ENCODE assay signal across 11 mouse cellular contexts in genomic region chr16:77237272-77237603, GRCm38 (mm10).
A peak's percentile ranks its signal among the peaks of the same experiment; 100 is the strongest.
DNase-seq lines count a peak whose midpoint lies in the region; ATAC-seq and TF ChIP-seq lines count a peak whose summit lies in the region.
"Had no signal": no experiment of that assay in that cellular context is flagged by ENCODE, and none has a peak within 500 bp of the region (broad histone marks: within the 10 kb centered on the region; RNA-seq: fewer than 3 reads in every experiment).

No protein-coding gene starts in this region.

- H3K27me3 ChIP-seq in forebrain, embryonic 12.5 days: no peaks in the 10 kb centered on the region
- H3K27me3 ChIP-seq in hindbrain, embryonic 16.5 days (replicated peaks; ENCODE audit: control insufficient read depth, insufficient read depth, low read length): no peaks in the 10 kb centered on the region
- no peaks in the 10 kb centered on the region for H3K27me3 ChIP-seq in neural tube, embryonic 13.5 days
- H3K27me3 ChIP-seq: liver, embryonic 15.5 days had no signal

- H3K27ac ChIP-seq in left cerebral cortex, adult 2 months: peak overlapping the region; percentile 89
- H3K27ac ChIP-seq in forebrain, embryonic 12.5 days: peak overlapping the region; percentile 92
- peak overlapping the region; percentile 96 for H3K27ac ChIP-seq in hindbrain, embryonic 16.5 days (ENCODE audit: low read depth, low read length)
- peak overlapping the region; percentile 96 for H3K27ac ChIP-seq in neural tube, embryonic 13.5 days (replicated peaks)
- H3K27ac ChIP-seq: liver, embryonic 15.5 days had no signal

- no peak for ATAC-seq in forebrain, embryonic 12.5 days (ENCODE audit: low FRiP score)
- ATAC-seq in hindbrain, embryonic 16.5 days: no peak
- ATAC-seq in neural tube, embryonic 13.5 days (ENCODE audit: low read depth): no peak
- ATAC-seq: Patski had no signal

- no peak for TF ChIP-seq CTCF in left cerebral cortex, adult 2 months (IDR thresholded peaks at IDR 0.05)

- peaks cover 38% of the 10 kb centered on the region for H3K4me1 ChIP-seq in forebrain, embryonic 12.5 days
- H3K4me1 ChIP-seq in hindbrain, embryonic 16.5 days (ENCODE audit: control insufficient read depth, insufficient read depth, low read depth, low read length): peaks cover 2% of the 10 kb centered on the region
- peaks cover 43% of the 10 kb centered on the region for H3K4me1 ChIP-seq in neural tube, embryonic 13.5 days (replicated peaks)
- H3K4me1 ChIP-seq: liver, embryonic 15.5 days had no signal

- no peaks in the 10 kb centered on the region for H3K36me3 ChIP-seq in forebrain, embryonic 12.5 days (replicated peaks)
- no peaks in the 10 kb centered on the region for H3K36me3 ChIP-seq in hindbrain, embryonic 16.5 days (ENCODE audit: control insufficient read depth, insufficient read depth, low read length)
- no peaks in the 10 kb centered on the region for H3K36me3 ChIP-seq in neural tube, embryonic 13.5 days
- H3K36me3 ChIP-seq: liver, embryonic 15.5 days had no signal

- H3K4me2 ChIP-seq in forebrain, embryonic 12.5 days: peak overlapping the region; percentile 50
- H3K4me2 ChIP-seq in hindbrain, embryonic 16.5 days (ENCODE audit: low read length): peak overlapping the region; percentile 68
- peak overlapping the region; percentile 57 for H3K4me2 ChIP-seq in neural tube, embryonic 13.5 days
- H3K4me2 ChIP-seq: liver, embryonic 15.5 days had no signal

- H3K9me3 ChIP-seq in forebrain, embryonic 12.5 days: no peaks in the 10 kb centered on the region
- H3K9me3 ChIP-seq in hindbrain, embryonic 16.5 days (ENCODE audit: control insufficient read depth, low read length): no peaks in the 10 kb centered on the region
- H3K9me3 ChIP-seq in neural tube, embryonic 13.5 days: no peaks in the 10 kb centered on the region
- H3K9me3 ChIP-seq: liver, embryonic 15.5 days had no signal

- 17% methylated on average over 2 of the region's 2 CpGs for WGBS in forebrain, embryonic 12.5 days
- WGBS in hindbrain, embryonic 16.5 days: 20% methylated on average over 2 of the region's 2 CpGs
- WGBS in neural tube, embryonic 13.5 days: 21% methylated on average over 2 of the region's 2 CpGs

- peak overlapping the region; percentile 17; the same call in 1 of the 2 replicates for H3K9ac ChIP-seq in forebrain, embryonic 12.5 days
- H3K9ac ChIP-seq in hindbrain, embryonic 16.5 days (ENCODE audit: low read depth, low read length): peak overlapping the region; percentile 71
- peak overlapping the region; percentile 67 for H3K9ac ChIP-seq in neural tube, embryonic 13.5 days
- H3K9ac ChIP-seq: liver, embryonic 15.5 days had no signal

- intact Hi-C loops in left cerebral cortex, adult 2 months (cut with DNase I): loop anchor here (1.0 to 5.0 kb wide), 8 partner anchors 85 to 920 kb away; no protein-coding TSS in a partner anchor
- intact Hi-C loops in left cerebral cortex, postnatal 10 days (cut with DNase I): loop anchor here (2.0 to 10.0 kb wide), 6 partner anchors 110 to 918 kb away; no protein-coding TSS in a partner anchor

- H3K4me3 ChIP-seq in left cerebral cortex, adult 2 months: peak overlapping the region; percentile 50
- peak overlapping the region; percentile 23 for H3K4me3 ChIP-seq in forebrain, embryonic 12.5 days (replicated peaks)
- peak overlapping the region; percentile 44 for H3K4me3 ChIP-seq in hindbrain, embryonic 16.5 days (ENCODE audit: low read length)
- peak overlapping the region; percentile 40 for H3K4me3 ChIP-seq in neural tube, embryonic 13.5 days
- H3K4me3 ChIP-seq: erythroblast, embryonic 14.5 days; liver, embryonic 15.5 days had no signal

- no peak for DNase-seq in left cerebral cortex, adult 2 months (ENCODE audit: extremely low spot score in 1 of 2, low spot score in 2 of 2)
- no peak for DNase-seq in left cerebral cortex, postnatal 10 days (ENCODE audit: extremely low spot score in 1 of 2, low spot score in 2 of 2)
- no peak for DNase-seq in gastrocnemius, postnatal 4 days (ENCODE audit: low spot score in 2 of 2)
- no peak for DNase-seq in urinary bladder, adult 18-20 months (ENCODE audit: low spot score in 2 of 2)
- no peak for DNase-seq in right cerebral cortex, postnatal 14 days

Comparison
In these comparisons a context has a peak if more than half of its experiments do, and no peak if none do; other contexts are left out.
1. H3K9ac ChIP-seq: peak in every context shown above with its lines; median percentile 71 in hindbrain, embryonic 16.5 days; 67 in neural tube, embryonic 13.5 days; 17 in forebrain, embryonic 12.5 days.